Mouse (Mus musculus): Measurements from ENCODE around the gene Smpd4. TPM values are rescaled to one million over a fixed set of nuclear protein-coding genes. Genes with fewer than 3 reads are reported as not detected.
"Not testable (repeated sequence)": the region's sequence is repeated elsewhere in the genome, so short reads cannot be mapped to it uniquely, and the experiment has no call there.

Smpd4 gene
- 10 to 100 TPM; 29.9 to 30.2 TPM for total RNA-seq (2021)
- long read RNA-seq, experiment 1, full-length matches to known transcripts: 7 of 11 reads
- long read RNA-seq, experiment 1, partial matches to known transcripts: 2 of 11 reads
- long read RNA-seq, experiment 1, other reads (novel, unspliced or antisense): 2 of 11 reads
- long read RNA-seq, experiment 2, partial matches to known transcripts: 11 of 15 reads
- long read RNA-seq, experiment 2, other reads (novel, unspliced or antisense): 4 of 15 reads

GRCm38 (mm10) chr16:17619198-17620105 lies at the start of gene Smpd4:
TSS of gene Smpd4 (plus strand) at chr16:17619354.
- DNase-seq (ENCODE audit: low spot score in 2 of 2): peak; percentile 96 to 98

- DNase-seq (ENCODE audit: low spot score in 2 of 2): peak; percentile 45 to 51
These were observed 43.0 kb upstream of the Smpd4 start for GRCm38 (mm10) chr16:17575870-17576824.

GRCm38 (mm10) chr16:17576825-17577215 lies 42.3 kb upstream of the Smpd4 start:
- no peak for DNase-seq (ENCODE audit: low spot score in 2 of 2)

- DNase-seq (ENCODE audit: low spot score in 2 of 2): no peak
These were observed 36.1 kb upstream of the Smpd4 start, which contains the start of gene Slc7a4 for GRCm38 (mm10) chr16:17583064-17583463. TSS of gene Slc7a4 (minus strand) at chr16:17583214.

GRCm38 (mm10) chr16:17584555-17584954 lies 34.6 kb upstream of the Smpd4 start:
- DNase-seq (ENCODE audit: low spot score in 2 of 2): no peak

DNA sequence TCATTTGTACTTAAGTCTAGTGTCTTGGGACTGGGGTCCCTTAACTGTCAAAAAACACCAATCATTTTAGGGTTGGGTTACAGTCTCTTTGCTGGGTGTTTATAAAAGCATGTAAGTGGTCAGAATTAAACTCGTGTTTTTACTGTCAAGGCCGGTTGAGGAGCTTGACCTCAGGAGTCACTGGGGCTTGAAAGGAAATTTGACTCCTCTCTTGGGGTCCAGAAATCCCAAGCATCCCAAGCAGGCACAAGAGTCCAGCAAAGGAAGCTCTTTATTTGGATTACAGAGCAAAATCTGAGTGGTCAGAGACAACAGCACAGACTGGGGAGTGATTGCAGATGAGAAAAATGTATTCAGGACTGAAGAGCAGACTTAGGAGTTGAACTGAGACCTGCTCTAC lies 28.4 kb upstream of the Smpd4 start:
- DNase-seq (ENCODE audit: low spot score in 2 of 2): no peak

- no peak for DNase-seq (ENCODE audit: low spot score in 2 of 2)
These were observed 18.1 kb upstream of the Smpd4 start for GRCm38 (mm10) chr16:17600944-17601562.

DNA sequence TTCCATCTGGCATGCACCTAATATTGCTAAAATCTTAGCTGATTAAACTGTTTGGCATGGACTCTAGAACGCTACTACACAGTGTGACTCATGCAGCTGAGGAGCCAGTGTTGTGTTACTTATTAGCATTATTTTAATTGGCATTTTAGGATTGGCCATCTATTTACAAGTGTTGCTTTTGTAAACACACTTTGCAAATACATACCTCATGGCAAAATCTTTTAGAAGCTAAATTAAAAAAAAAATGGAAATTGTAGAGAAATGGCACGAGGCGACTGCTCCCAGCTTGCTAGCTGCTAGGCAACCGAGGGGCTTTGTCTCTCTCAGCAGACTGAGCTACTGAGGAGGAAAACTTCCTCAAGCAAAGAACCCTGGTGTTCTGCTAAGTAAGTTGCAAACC lies 14.2 kb upstream of the Smpd4 start:
- no peak for DNase-seq (ENCODE audit: low spot score in 2 of 2)

DNA sequence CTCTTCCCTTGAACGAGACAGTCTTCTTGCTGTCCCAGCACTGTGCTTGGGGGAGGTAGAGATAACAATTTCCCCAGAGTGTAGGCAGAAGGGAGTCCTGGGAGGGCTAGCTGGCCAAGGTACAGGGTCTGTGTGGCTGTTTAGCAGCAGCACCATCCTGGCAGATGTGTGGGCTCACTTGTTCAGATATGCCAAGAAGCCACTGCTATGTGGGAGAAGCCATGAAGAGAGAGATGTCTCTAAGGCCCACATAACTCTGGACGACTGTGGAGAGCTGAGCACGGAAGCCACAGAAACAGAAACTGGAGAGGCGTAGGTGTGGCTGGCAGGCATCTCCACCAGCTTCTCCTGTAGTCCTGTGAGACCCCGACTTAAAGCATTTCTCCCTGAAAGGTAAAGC lies 13.5 kb upstream of the Smpd4 start:
- DNase-seq (ENCODE audit: low spot score in 2 of 2): no peak

DNA sequence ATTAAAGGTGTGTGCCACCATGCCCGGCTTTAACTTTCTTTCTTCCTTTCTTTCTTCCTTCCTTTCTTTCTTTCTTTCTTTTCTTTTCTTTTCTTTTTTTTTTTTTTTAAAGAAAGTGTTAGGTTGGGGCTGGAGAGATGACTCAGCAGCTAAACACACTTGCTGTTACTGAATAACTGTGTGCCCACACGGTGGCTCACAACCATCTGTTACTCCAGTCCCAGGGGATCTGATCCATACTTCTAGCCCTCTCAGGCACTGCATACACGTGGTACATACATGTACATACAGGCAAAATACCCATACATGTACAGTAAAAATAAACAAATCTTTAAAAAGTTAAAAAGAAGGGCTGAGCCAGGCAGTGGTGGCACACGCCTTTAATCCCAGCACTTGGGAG lies 7.8 kb upstream of the Smpd4 start:
- no peak for DNase-seq (ENCODE audit: low spot score in 2 of 2)

- DNase-seq (ENCODE audit: low spot score in 2 of 2): not testable (repeated sequence)
These were observed 4.4 kb upstream of the Smpd4 start for GRCm38 (mm10) chr16:17614740-17615139.

DNA sequence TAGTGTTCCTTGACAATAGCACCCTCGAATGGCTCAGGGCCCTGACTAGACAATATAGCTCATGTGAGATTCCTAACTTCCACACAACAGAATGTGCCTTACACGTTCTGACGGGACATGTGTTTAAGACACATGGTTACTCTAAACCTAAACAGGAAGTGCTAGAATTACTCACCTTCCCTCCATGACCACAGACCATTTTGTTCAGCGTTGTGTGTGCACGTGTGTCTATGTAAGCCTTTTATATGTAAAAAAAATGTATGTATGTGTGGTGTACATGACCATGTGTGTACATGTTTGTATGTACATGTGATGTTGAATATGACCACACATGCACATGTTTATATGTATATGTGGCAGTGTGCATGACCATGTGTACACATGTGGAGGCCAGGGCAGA lies 2.9 kb upstream of the Smpd4 start:
- no peak for DNase-seq (ENCODE audit: low spot score in 2 of 2)

DNA sequence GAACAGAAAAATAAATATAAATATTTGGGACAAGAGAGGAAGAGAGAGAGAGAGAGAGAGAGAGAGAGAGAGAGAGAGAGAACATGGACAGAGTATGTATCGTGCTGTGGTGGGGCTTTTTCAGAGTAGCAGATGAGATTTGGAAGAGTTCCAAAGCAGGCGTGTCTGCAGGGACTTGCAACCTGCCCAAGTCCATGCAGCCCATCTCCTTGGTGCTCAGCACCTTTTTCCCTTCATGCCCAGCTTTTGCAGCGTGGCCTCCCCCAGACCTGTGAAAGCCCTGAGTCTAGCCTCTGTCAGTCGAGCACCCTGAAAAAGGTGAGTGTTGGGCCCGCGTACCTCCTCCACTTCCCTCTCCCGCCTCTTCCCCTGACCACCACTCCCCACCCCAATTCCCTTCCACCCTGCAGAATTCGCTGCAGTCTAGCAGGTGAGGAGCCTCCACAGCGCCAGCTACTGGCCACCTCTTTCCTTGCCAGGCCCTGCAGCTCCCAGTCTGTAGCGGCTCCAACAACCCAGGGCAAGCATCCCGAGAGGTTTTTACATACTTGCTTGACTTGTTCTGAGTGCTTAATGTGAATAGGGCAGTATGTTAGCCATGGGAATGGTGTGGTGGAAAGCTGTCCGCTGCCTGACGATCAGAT lies 1.1 kb upstream of the Smpd4 start:
- DNase-seq (ENCODE audit: low spot score in 2 of 2): peak; percentile 18 to 30

- DNase-seq (ENCODE audit: low spot score in 2 of 2): no peak
These were observed 2.8 kb downstream of the Smpd4 start for GRCm38 (mm10) chr16:17621936-17622335.

- no peak for DNase-seq (ENCODE audit: low spot score in 2 of 2)
These were observed 6.5 kb downstream of the Smpd4 start for GRCm38 (mm10) chr16:17625488-17626268.

DNA sequence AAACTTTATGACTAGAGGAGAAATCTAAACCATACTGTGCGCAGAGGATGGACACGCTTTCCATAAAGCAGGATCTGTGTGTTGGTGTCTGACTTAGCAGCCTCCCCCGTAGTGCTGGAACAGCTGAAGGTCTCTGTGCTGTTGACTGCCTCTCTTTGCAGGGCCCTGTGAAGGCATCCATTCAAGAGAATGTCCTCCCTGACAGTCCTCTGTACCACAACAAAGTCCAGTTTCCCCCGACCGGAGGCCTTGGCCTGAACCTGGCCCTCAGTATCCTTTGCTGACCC lies 7.1 kb downstream of the Smpd4 start:
- DNase-seq (ENCODE audit: low spot score in 2 of 2): no peak

DNA sequence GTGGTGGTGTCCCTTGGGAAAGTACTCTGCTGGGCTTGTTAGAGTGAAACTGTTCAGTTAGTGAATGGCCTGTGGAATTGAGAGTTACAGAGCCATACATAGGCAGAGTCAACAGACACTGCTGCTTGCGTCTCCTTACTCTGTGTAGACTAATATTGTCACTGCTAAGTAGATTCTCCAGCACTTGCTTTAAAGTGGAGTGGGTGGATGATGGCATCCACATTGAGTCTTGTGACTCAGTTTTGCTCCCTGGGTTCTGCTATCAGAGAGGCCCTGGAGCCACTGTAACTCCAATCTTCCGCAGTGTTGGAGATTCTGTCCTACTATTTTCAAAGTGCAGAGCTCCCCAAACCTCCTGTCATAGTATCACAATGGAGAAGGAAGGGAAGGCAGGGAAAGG lies 13.4 kb downstream of the Smpd4 start:
- DNase-seq (ENCODE audit: low spot score in 2 of 2): no peak

GRCm38 (mm10) chr16:17633481-17634181 lies 14.5 kb downstream of the Smpd4 start:
- DNase-seq (ENCODE audit: low spot score in 2 of 2): no peak

GRCm38 (mm10) chr16:17636904-17637303 lies 17.8 kb downstream of the Smpd4 start:
- DNase-seq (ENCODE audit: low spot score in 2 of 2): no peak
